Comparison of ENCODE assay signal across 20 mouse cellular contexts in the genomic region with DNA sequence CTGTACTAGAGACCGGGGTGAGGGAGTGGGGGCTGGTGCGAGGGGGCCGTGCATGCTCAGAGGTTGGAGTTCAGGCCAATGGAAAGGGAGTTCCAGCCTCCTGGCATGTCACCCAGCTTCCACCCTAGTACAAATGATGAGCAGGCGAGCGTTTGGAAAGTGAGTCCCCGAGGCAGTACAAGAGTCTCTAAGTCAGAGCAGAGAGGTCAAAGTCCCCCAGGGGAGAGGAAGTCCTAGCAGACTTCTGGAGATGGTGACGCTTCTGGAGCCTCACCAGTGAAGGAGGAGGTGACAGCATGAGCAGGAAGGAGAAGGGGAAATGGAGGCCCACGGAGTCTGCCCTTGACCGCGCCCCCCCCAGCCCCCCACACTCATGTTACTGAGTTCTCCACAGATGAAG. TPM values are rescaled to one million over a fixed set of nuclear protein-coding genes. Genes with fewer than 3 reads are reported as not detected.
DNase-seq lines count a peak whose midpoint lies in the region; ATAC-seq and TF ChIP-seq lines count a peak whose summit lies in the region.
"Had no signal": no experiment of that assay in that cellular context is flagged by ENCODE, and none has a peak within 500 bp of the region (broad histone marks: within the 10 kb centered on the region; RNA-seq: fewer than 3 reads in every experiment).

No protein-coding gene starts in this region.

- TF ChIP-seq POLR2A in thymus, adult 2 months (IDR thresholded peaks at IDR 0.05; ENCODE audit: control insufficient read depth, extremely low read depth, insufficient read depth, low read length, poor library complexity): no peak

- H3K4me1 ChIP-seq in liver, postnatal 0 days (ENCODE audit: insufficient read depth): no peaks in the 10 kb centered on the region
- no peaks in the 10 kb centered on the region for H3K4me1 ChIP-seq in liver, embryonic 11.5 days (replicated peaks; ENCODE audit: control insufficient read depth, insufficient read depth, low read length)
- H3K4me1 ChIP-seq in thymus, adult 2 months (replicated peaks; ENCODE audit: control insufficient read depth, insufficient read depth, low read length): no peaks in the 10 kb centered on the region
- H3K4me1 ChIP-seq: embryonic facial prominence, embryonic 15.5 days; liver, embryonic 12.5 days; stomach, embryonic 15.5 days had no signal

- 40% methylated on average over 10 of the region's 10 CpGs for WGBS in liver, postnatal 0 days (ENCODE audit: insufficient replicate concordance)
- WGBS in liver, embryonic 11.5 days: 42% methylated on average over 10 of the region's 10 CpGs
- WGBS in thymus, adult 2 months: 27% methylated on average over 10 of the region's 10 CpGs

- no peak overlapping the region for H3K4me2 ChIP-seq in liver, postnatal 0 days (ENCODE audit: low read depth, low read length)
- no peak overlapping the region for H3K4me2 ChIP-seq in liver, embryonic 11.5 days
- H3K4me2 ChIP-seq: embryonic facial prominence, embryonic 15.5 days; liver, embryonic 12.5 days; midbrain, embryonic 11.5 days; stomach, embryonic 15.5 days had no signal

- H3K9ac ChIP-seq in liver, postnatal 0 days (replicated peaks): no peak overlapping the region
- H3K9ac ChIP-seq in liver, embryonic 11.5 days (ENCODE audit: low read depth, low read length): no peak overlapping the region
- H3K9ac ChIP-seq: embryonic facial prominence, embryonic 15.5 days; liver, embryonic 12.5 days; stomach, embryonic 15.5 days had no signal

- DNase-seq in adrenal gland, postnatal 14 days: peak; percentile 33
- DNase-seq in adrenal gland, postnatal 10 days: no peak
- DNase-seq in liver, postnatal 0 days: peak; percentile 24
- no peak for DNase-seq in liver, embryonic 11.5 days (ENCODE audit: low spot score)
- peak; percentile 8 for DNase-seq in kidney, adult 18-20 months
- DNase-seq in kidney, postnatal 4 days: peak; percentile 27 to 53
- no peak for DNase-seq in thymus, adult 2 months
- DNase-seq in embryo, embryonic 9.5 days (ENCODE audit: extremely low spot score): no peak
- DNase-seq: cerebellum, postnatal 25 days; right cerebral cortex, postnatal 14 days; thymus, postnatal 25 days had no signal

- no peak overlapping the region for H3K4me3 ChIP-seq in liver, postnatal 0 days (ENCODE audit: low read depth, low read length)
- no peak overlapping the region for H3K4me3 ChIP-seq in liver, embryonic 11.5 days (ENCODE audit: low read depth, low read length)
- no peak overlapping the region for H3K4me3 ChIP-seq in thymus, adult 2 months (ENCODE audit: control insufficient read depth, insufficient read depth, low read length)
- H3K4me3 ChIP-seq: embryonic facial prominence, embryonic 15.5 days; liver, embryonic 12.5 days; stomach, embryonic 15.5 days had no signal

- no peaks in the 10 kb centered on the region for H3K27me3 ChIP-seq in liver, postnatal 0 days (ENCODE audit: insufficient read depth, low read length)
- no peaks in the 10 kb centered on the region; the same call in 1 of the 2 replicates for H3K27me3 ChIP-seq in liver, embryonic 11.5 days (replicated peaks; ENCODE audit: control insufficient read depth, insufficient read depth, low read length)
- H3K27me3 ChIP-seq in thymus, adult 2 months (ENCODE audit: control insufficient read depth, insufficient read depth, low read length): no peaks in the 10 kb centered on the region
- H3K27me3 ChIP-seq: embryonic facial prominence, embryonic 15.5 days; liver, embryonic 12.5 days; stomach, embryonic 15.5 days had no signal

- ATAC-seq in liver, postnatal 0 days: no peak; the same call in 1 of the 2 replicates
- no peak for ATAC-seq in liver, embryonic 11.5 days (replicated peaks; ENCODE audit: low FRiP score)
- ATAC-seq: forebrain, embryonic 16.5 days; liver, embryonic 12.5 days; lung, postnatal 0 days had no signal

- H3K9me3 ChIP-seq in liver, postnatal 0 days (ENCODE audit: low read length): no peaks in the 10 kb centered on the region
- no peaks in the 10 kb centered on the region for H3K9me3 ChIP-seq in liver, embryonic 11.5 days (ENCODE audit: control insufficient read depth, low read length)
- H3K9me3 ChIP-seq: embryonic facial prominence, embryonic 15.5 days; liver, embryonic 12.5 days; stomach, embryonic 15.5 days had no signal

- H3K27ac ChIP-seq in liver, postnatal 0 days (ENCODE audit: low read depth): no peak overlapping the region
- no peak overlapping the region for H3K27ac ChIP-seq in liver, embryonic 11.5 days (ENCODE audit: low read depth, low read length)
- no peak overlapping the region for H3K27ac ChIP-seq in thymus, adult 2 months (ENCODE audit: control insufficient read depth, insufficient read depth, low read length)
- H3K27ac ChIP-seq: embryonic facial prominence, embryonic 15.5 days; liver, embryonic 12.5 days; stomach, embryonic 15.5 days had no signal

- TF ChIP-seq CTCF in liver, postnatal 0 days (IDR thresholded peaks at IDR 0.05; ENCODE audit: low read depth): no peak
- no peak for TF ChIP-seq CTCF in thymus, adult 2 months (IDR thresholded peaks at IDR 0.05; ENCODE audit: borderline replicate concordance, control insufficient read depth, extremely low read depth, insufficient read depth, low read length, poor library complexity)

- H3K36me3 ChIP-seq in liver, postnatal 0 days (replicated peaks; ENCODE audit: insufficient read depth, low read length): no peaks in the 10 kb centered on the region
- H3K36me3 ChIP-seq in liver, embryonic 11.5 days (ENCODE audit: control insufficient read depth, insufficient read depth, low read length): no peaks in the 10 kb centered on the region
- H3K36me3 ChIP-seq in thymus, adult 2 months (ENCODE audit: control insufficient read depth, insufficient read depth, low read length): no peaks in the 10 kb centered on the region
- H3K36me3 ChIP-seq: embryonic facial prominence, embryonic 15.5 days; liver, embryonic 12.5 days; stomach, embryonic 15.5 days had no signal

- TF ChIP-seq EP300 in liver, postnatal 0 days (IDR thresholded peaks at IDR 0.05; ENCODE audit: low read depth): no peak

RNA-seq across cellular contexts. Expression of gene Fam241b, which starts 18.7 kb away (rescaled TPM):
- total RNA-seq in adrenal gland, postnatal 14 days (2021): 2.4 and 2.9 TPM in 2 replicates
- total RNA-seq in adrenal gland, postnatal 10 days (2021): 1 to 10 TPM; 1.2 to 4.2 TPM
- polyA plus RNA-seq in liver, postnatal 0 days (2015; fragmentation: Nextera tagmentation; extraction: Ambion mirVana): 0.64 and 0.69 TPM in 2 replicates
- polyA plus RNA-seq in liver, embryonic 11.5 days (2014; fragmentation: Nextera tagmentation; extraction: Ambion mirVana): 0.71 and 0.77 TPM in 2 replicates
- 2.3 and 4.0 TPM in 2 replicates for polyA plus RNA-seq in thymus, adult 2 months (2012; rRNA removed)

RNA-seq across cellular contexts. Expression of gene Neurog3, which starts 29.5 kb away (rescaled TPM):
- total RNA-seq in adrenal gland, postnatal 14 days (2021): not detected in 2 replicates
- not detected for total RNA-seq in adrenal gland, postnatal 10 days (2021)
- not detected in 2 replicates for polyA plus RNA-seq in liver, postnatal 0 days (2015; fragmentation: Nextera tagmentation; extraction: Ambion mirVana)
- polyA plus RNA-seq in liver, embryonic 11.5 days (2014; fragmentation: Nextera tagmentation; extraction: Ambion mirVana): not detected in 2 replicates
- polyA plus RNA-seq in thymus, adult 2 months (2012; rRNA removed): 0.20 and 0.22 TPM in 2 replicates
- total RNA-seq: adrenal gland, postnatal 4 days; gastrocnemius, adult 8-10 months had no signal
- polyA plus RNA-seq: embryonic facial prominence, embryonic 15.5 days; heart, embryonic 14.5 days; liver, embryonic 12.5 days; lung, postnatal 0 days had no signal

Comparison
In these comparisons a context has a peak if more than half of its experiments do, and no peak if none do; other contexts are left out.
1. DNase-seq: peak in adrenal gland, postnatal 14 days (single experiment), liver, postnatal 0 days (single experiment), kidney, adult 18-20 months (single experiment) and kidney, postnatal 4 days (2 of 2); none in adrenal gland, postnatal 10 days (single experiment), liver, embryonic 11.5 days (single experiment), thymus, adult 2 months (single experiment) and embryo, embryonic 9.5 days (single experiment).